Comparison of ENCODE assay signal across 26 mouse cellular contexts in the genomic region with DNA sequence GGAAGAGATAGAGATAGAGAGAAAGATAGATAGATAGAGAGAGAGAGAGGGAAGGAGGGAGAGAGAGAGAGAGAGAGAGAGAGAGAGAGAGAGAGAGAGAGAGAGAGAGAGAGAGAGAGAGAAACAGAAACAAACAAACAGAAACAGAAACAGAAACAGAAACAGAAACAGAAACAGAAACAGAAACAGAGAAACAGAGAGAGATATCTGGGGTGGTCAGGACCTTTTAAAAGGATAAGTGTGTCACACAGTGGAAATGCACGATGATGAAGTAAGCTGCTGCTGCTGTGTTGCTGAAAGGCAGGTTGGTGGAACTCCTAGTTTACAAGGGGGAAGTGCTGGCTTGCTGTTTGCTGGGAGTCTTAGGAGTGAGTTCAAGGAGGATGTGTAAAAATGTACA.
"Had no signal": no experiment of that assay in that cellular context is flagged by ENCODE, and none has a peak within 500 bp of the region (broad histone marks: within the 10 kb centered on the region; RNA-seq: fewer than 3 reads in every experiment).

No protein-coding gene starts in this region.

- H3K9me3 ChIP-seq: embryonic facial prominence, embryonic 12.5 days; embryonic facial prominence, embryonic 13.5 days; embryonic facial prominence, embryonic 15.5 days; forebrain, embryonic 10.5 days; forebrain, embryonic 12.5 days; forebrain, embryonic 13.5 days; forebrain, embryonic 15.5 days had no signal

- H3K27me3 ChIP-seq: embryonic facial prominence, embryonic 12.5 days; embryonic facial prominence, embryonic 13.5 days; embryonic facial prominence, embryonic 15.5 days; forebrain, embryonic 12.5 days; forebrain, embryonic 13.5 days; forebrain, embryonic 15.5 days had no signal

- H3K27ac ChIP-seq: embryonic facial prominence, embryonic 10.5 days; embryonic facial prominence, embryonic 12.5 days; embryonic facial prominence, embryonic 13.5 days; embryonic facial prominence, embryonic 15.5 days; forebrain, embryonic 10.5 days; forebrain, embryonic 12.5 days; forebrain, embryonic 13.5 days; forebrain, embryonic 15.5 days; gastrocnemius, adult 2 months; heart, adult 2 months had no signal

- H3K4me2 ChIP-seq: embryonic facial prominence, embryonic 12.5 days; embryonic facial prominence, embryonic 13.5 days; embryonic facial prominence, embryonic 15.5 days; forebrain, embryonic 12.5 days; forebrain, embryonic 13.5 days; forebrain, embryonic 15.5 days had no signal

- H3K9ac ChIP-seq: embryonic facial prominence, embryonic 12.5 days; embryonic facial prominence, embryonic 13.5 days; embryonic facial prominence, embryonic 15.5 days; forebrain, embryonic 12.5 days; forebrain, embryonic 13.5 days; forebrain, embryonic 15.5 days; forebrain, postnatal 0 days had no signal

- H3K4me1 ChIP-seq: embryonic facial prominence, embryonic 10.5 days; embryonic facial prominence, embryonic 12.5 days; embryonic facial prominence, embryonic 13.5 days; embryonic facial prominence, embryonic 15.5 days; forebrain, embryonic 10.5 days; forebrain, embryonic 12.5 days; forebrain, embryonic 13.5 days; forebrain, embryonic 15.5 days had no signal

- H3K4me3 ChIP-seq: embryonic facial prominence, embryonic 10.5 days; embryonic facial prominence, embryonic 12.5 days; embryonic facial prominence, embryonic 13.5 days; embryonic facial prominence, embryonic 15.5 days; erythroblast, embryonic 14.5 days; forebrain, embryonic 10.5 days; forebrain, embryonic 12.5 days; forebrain, embryonic 13.5 days; forebrain, embryonic 15.5 days; gastrocnemius, adult 2 months; heart, adult 2 months had no signal

- ATAC-seq: forebrain, embryonic 13.5 days; forebrain, embryonic 14.5 days; forebrain, embryonic 15.5 days; forebrain, embryonic 16.5 days; forebrain, postnatal 0 days had no signal

- DNase-seq: cerebellum, adult 9-10 months; cerebellum, adult 9-11 months; cerebellum, postnatal 10 days; cerebellum, postnatal 14 days; cerebellum, postnatal 25 days; cerebellum, postnatal 36 days; forebrain, postnatal 0 days; gastrocnemius, adult 2 months; gastrocnemius, postnatal 10 days; gastrocnemius, postnatal 14 days; gastrocnemius, postnatal 25 days; gastrocnemius, postnatal 36 days; heart, adult 11 months; heart, adult 18-20 months; heart, adult 2 months had no signal

- H3K36me3 ChIP-seq: embryonic facial prominence, embryonic 10.5 days; embryonic facial prominence, embryonic 12.5 days; embryonic facial prominence, embryonic 13.5 days; embryonic facial prominence, embryonic 15.5 days; forebrain, embryonic 10.5 days; forebrain, embryonic 12.5 days; forebrain, embryonic 15.5 days had no signal
